Mouse (Mus musculus): Measurements from ENCODE around the gene Thada. TPM values are rescaled to one million over a fixed set of nuclear protein-coding genes. Genes with fewer than 3 reads are reported as not detected.

Thada gene
- total and polyA plus RNA-seq, 2 experiments from 2014 or later = 3.3 to 15.7 TPM

GRCm38 (mm10) chr17:84141691-84142090, 324.3 kb downstream of the Thada start:
- H3K4me2 ChIP-seq (ENCODE audit: low read depth, low read length) = no peak overlapping the region
- H3K36me3 ChIP-seq (ENCODE audit: insufficient read depth, low read length) = no peaks in the 10 kb centered on the region
- no peaks in the 10 kb centered on the region for H3K27me3 ChIP-seq (ENCODE audit: insufficient read depth, low read length)
- no peaks in the 10 kb centered on the region for H3K9me3 ChIP-seq (ENCODE audit: low read length)
- 0 out of 2 replicates have a peak, but pooled peaks cover 9% of the 10 kb centered on the region for H3K4me1 ChIP-seq (ENCODE audit: insufficient read depth, low read length)
- no peak for TF ChIP-seq CTCF (IDR thresholded peaks at IDR 0.05; ENCODE audit: low read depth)
- no peak for ATAC-seq
- H3K27ac ChIP-seq = no peak overlapping the region
- 68% methylated on average over 6 of the region's 6 CpGs for WGBS
- H3K9ac ChIP-seq (replicated peaks; ENCODE audit: low read length) = no peak overlapping the region
- no peak overlapping the region for H3K4me3 ChIP-seq (ENCODE audit: low read length)
- DNase-seq (ENCODE audit: low spot score) = no peak

GRCm38 (mm10) chr17:84140822-84141507, 325.0 kb downstream of the Thada start:
- no peak overlapping the region for H3K27ac ChIP-seq
- H3K9ac ChIP-seq (replicated peaks; ENCODE audit: low read length) = no peak overlapping the region
- H3K9me3 ChIP-seq (ENCODE audit: low read length) = no peaks in the 10 kb centered on the region
- H3K36me3 ChIP-seq (ENCODE audit: insufficient read depth, low read length) = no peaks in the 10 kb centered on the region
- H3K4me3 ChIP-seq (ENCODE audit: low read length) = no peak overlapping the region
- WGBS = 79% methylated on average over 10 of the region's 10 CpGs
- ATAC-seq (no peak), DNase-seq (ENCODE audit: low spot score) (no peak)
- H3K27me3 ChIP-seq (ENCODE audit: insufficient read depth, low read length) = no peaks in the 10 kb centered on the region
- 0 out of 2 replicates have a peak, but pooled peaks cover 6% of the 10 kb centered on the region for H3K4me1 ChIP-seq (ENCODE audit: insufficient read depth, low read length)
- no peak overlapping the region for H3K4me2 ChIP-seq (ENCODE audit: low read depth, low read length)
- TF ChIP-seq CTCF (IDR thresholded peaks at IDR 0.05; ENCODE audit: low read depth) = no peak

Other genes starting within 250 kb of the Thada start
- 2.6 and 3.7 TPM in 2 replicates for gene Plekhh2, start 45.7 kb upstream of the Thada start, total RNA-seq (2014; rRNA removed)
- gene Plekhh2, start 45.7 kb upstream of the Thada start, polyA plus RNA-seq (2015; fragmentation: Nextera tagmentation; extraction: Ambion mirVana) = 1.3 and 1.6 TPM in 2 replicates
- 9.8 and 9.9 TPM in 2 replicates for gene Dync2li1, start 160.3 kb upstream of the Thada start, total RNA-seq (2014; rRNA removed)
- 33.2 and 36.2 TPM in 2 replicates for gene Dync2li1, start 160.3 kb upstream of the Thada start, polyA plus RNA-seq (2015; fragmentation: Nextera tagmentation; extraction: Ambion mirVana)
- gene Abcg8, start 210.1 kb upstream of the Thada start, total RNA-seq (2014; rRNA removed) = 0.11 TPM in 1 of 2 replicates, not detected in the other
- gene Abcg8, start 210.1 kb upstream of the Thada start, polyA plus RNA-seq (2015; fragmentation: Nextera tagmentation; extraction: Ambion mirVana) = 0.05 TPM in 1 of 2 replicates, not detected in the other
- 1.6 and 2.4 TPM in 2 replicates for gene Abcg5, start 216.8 kb upstream of the Thada start, total RNA-seq (2014; rRNA removed)
- 1.3 and 1.4 TPM in 2 replicates for gene Abcg5, start 216.8 kb upstream of the Thada start, polyA plus RNA-seq (2015; fragmentation: Nextera tagmentation; extraction: Ambion mirVana)

All from hindbrain, postnatal 0 days (tissue).